Mouse (Mus musculus): ENCODE data around the gene Lpp. TPM values are rescaled to one million over a fixed set of nuclear protein-coding genes. Genes with fewer than 3 reads are reported as not detected.

The Lpp gene
- total and polyA plus RNA-seq, 2 experiments from 2014 or later = 8.4 to 13.1 TPM

DNA sequence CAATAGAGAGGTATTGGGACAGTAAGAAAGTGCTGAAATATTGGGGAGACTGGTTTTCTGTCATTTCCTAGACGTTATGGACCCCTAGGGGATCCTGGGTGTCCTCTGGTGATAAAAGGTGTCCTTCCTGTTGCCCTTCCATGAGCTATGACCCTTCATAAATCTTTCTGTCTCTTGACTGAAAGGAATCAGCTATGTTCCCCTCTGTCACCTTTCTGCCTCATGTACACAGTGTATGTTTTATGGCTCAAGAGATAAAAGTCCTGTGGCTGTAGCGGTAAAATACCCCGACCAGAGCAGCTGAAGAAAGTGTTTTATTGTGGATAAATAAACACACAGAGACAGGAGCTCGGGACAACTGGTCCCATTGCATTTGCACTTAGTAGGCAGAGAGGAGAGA, 5.2 kb downstream of the Lpp start:
- H3K36me3 ChIP-seq (ENCODE audit: insufficient read depth, low read length) = no peaks in the 10 kb centered on the region
- no peaks in the 10 kb centered on the region for H3K27me3 ChIP-seq (ENCODE audit: insufficient read depth, low read length)
- H3K4me2 ChIP-seq (ENCODE audit: low read depth, low read length) = no peak overlapping the region
- DNase-seq (ENCODE audit: low spot score) (no peak), ATAC-seq (no peak)
- H3K27ac ChIP-seq = no peak overlapping the region
- no peak for TF ChIP-seq CTCF (IDR thresholded peaks at IDR 0.05; ENCODE audit: low read depth)
- H3K4me3 ChIP-seq (ENCODE audit: low read length) = no peak overlapping the region
- no peaks in the 10 kb centered on the region; the same call in 1 of the 2 replicates for H3K4me1 ChIP-seq (ENCODE audit: insufficient read depth, low read length)
- no peak overlapping the region for H3K9ac ChIP-seq (replicated peaks; ENCODE audit: low read length)
- 69% methylated on average over 4 of the region's 4 CpGs for WGBS
- H3K9me3 ChIP-seq (ENCODE audit: low read length) = no peaks in the 10 kb centered on the region

DNA sequence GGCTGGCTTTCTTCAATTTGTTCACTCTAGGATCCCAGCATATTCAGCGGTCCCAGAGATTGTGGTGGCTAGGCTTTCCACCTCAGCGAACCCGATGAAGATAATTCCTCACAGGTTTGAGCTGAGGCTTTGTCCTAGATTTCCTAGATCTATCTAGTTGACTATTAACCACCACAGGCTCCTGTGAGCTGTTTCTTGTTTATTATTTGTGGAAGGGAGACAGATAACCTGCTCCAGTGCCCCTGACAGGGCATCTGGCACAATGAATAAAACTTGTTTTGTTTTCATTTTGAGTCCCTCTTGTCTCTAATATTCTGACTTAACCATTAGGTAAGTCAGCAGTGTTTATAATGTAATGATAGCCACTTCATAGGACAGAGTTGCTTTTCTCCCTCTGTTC, 5.6 kb downstream of the Lpp start:
- Histone ChIP-seq H3K27me3 (ENCODE audit: insufficient read depth, low read length) (no peaks in the 10 kb centered on the region), H3K9ac (replicated peaks; ENCODE audit: low read length) (no peak overlapping the region), H3K4me3 (ENCODE audit: low read length) (no peak overlapping the region), H3K9me3 (ENCODE audit: low read length) (no peaks in the 10 kb centered on the region), H3K27ac (no peak overlapping the region), H3K4me2 (ENCODE audit: low read depth, low read length) (no peak overlapping the region), H3K4me1 (ENCODE audit: insufficient read depth, low read length) (no peaks in the 10 kb centered on the region; the same call in 1 of the 2 replicates), H3K36me3 (ENCODE audit: insufficient read depth, low read length) (no peaks in the 10 kb centered on the region)
- 97% methylated on average over 3 of the region's 3 CpGs for WGBS
- DNase-seq (ENCODE audit: low spot score) (no peak), ATAC-seq (no peak)
- TF ChIP-seq CTCF (IDR thresholded peaks at IDR 0.05; ENCODE audit: low read depth) = no peak

DNA sequence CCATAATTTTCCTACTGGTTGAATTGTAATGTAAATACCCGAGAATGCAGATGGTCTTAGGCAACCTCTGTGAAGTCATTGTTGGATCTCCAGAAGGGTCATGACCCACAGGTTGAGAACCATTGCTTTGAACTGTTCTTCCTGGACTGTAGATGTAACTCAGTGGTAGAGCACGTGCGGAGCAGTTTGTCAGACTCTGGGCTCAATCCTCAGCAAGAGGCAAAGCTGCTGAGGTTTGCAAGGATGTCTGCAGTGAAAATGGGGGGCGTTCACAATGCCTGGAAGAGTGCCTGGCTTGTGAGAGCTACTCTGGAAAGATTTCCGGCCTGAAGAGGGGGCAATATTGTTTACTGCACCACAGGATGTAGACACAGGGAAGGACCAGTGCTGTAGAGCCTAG, 6.2 kb downstream of the Lpp start:
- H3K27ac ChIP-seq = no peak overlapping the region

DNA sequence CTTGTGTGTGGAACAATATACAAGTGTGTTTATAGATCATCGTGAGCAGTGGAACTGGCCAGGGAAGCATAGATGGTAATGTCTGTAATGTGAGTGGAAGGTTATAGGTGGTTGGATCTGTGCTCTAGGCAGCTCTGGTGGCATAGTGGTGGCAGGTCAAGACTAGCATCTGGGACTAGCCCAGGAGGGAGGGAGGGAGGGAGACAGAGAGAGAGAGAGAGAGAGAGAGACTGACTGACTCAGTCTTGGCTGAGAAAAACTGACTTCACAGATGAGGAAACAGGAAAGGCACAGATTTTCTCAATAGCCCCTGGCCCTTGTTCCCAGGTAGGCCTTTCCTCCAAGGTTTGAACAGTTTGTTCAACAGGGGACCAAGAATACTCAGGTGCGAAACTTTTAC, 7.5 kb downstream of the Lpp start:
- DNase-seq (ENCODE audit: low spot score) = no peak
- H3K27me3 ChIP-seq (ENCODE audit: insufficient read depth, low read length) = no peaks in the 10 kb centered on the region
- no peak overlapping the region for H3K27ac ChIP-seq
- no peak for ATAC-seq
- H3K36me3 ChIP-seq (ENCODE audit: insufficient read depth, low read length) = no peaks in the 10 kb centered on the region
- H3K4me1 ChIP-seq (ENCODE audit: insufficient read depth, low read length) = no peaks in the 10 kb centered on the region
- H3K9me3 ChIP-seq (ENCODE audit: low read length) = no peaks in the 10 kb centered on the region; the same call in 1 of the 2 replicates
- no peak overlapping the region for H3K4me3 ChIP-seq (ENCODE audit: low read length)
- 98% methylated on average over 2 of the region's 2 CpGs for WGBS
- no peak overlapping the region for H3K9ac ChIP-seq (replicated peaks; ENCODE audit: low read length)
- TF ChIP-seq CTCF (IDR thresholded peaks at IDR 0.05; ENCODE audit: low read depth) = no peak
- no peak overlapping the region for H3K4me2 ChIP-seq (ENCODE audit: low read depth, low read length)

More for the DNA sequence above, 6.2 kb downstream of the Lpp start:
- TF ChIP-seq CTCF (IDR thresholded peaks at IDR 0.05; ENCODE audit: low read depth) = no peak
- no peak overlapping the region for H3K4me3 ChIP-seq (ENCODE audit: low read length)
- H3K27me3 ChIP-seq (ENCODE audit: insufficient read depth, low read length) = no peaks in the 10 kb centered on the region
- no peaks in the 10 kb centered on the region; the same call in 1 of the 2 replicates for H3K9me3 ChIP-seq (ENCODE audit: low read length)
- H3K4me2 ChIP-seq (ENCODE audit: low read depth, low read length) = no peak overlapping the region
- H3K36me3 ChIP-seq (ENCODE audit: insufficient read depth, low read length) = no peaks in the 10 kb centered on the region
- WGBS = 66% methylated on average over 5 of the region's 5 CpGs
- DNase-seq (ENCODE audit: low spot score) (no peak), ATAC-seq (no peak)
- no peak overlapping the region for H3K9ac ChIP-seq (replicated peaks; ENCODE audit: low read length)
- no peaks in the 10 kb centered on the region; the same call in 1 of the 2 replicates for H3K4me1 ChIP-seq (ENCODE audit: insufficient read depth, low read length)

DNA sequence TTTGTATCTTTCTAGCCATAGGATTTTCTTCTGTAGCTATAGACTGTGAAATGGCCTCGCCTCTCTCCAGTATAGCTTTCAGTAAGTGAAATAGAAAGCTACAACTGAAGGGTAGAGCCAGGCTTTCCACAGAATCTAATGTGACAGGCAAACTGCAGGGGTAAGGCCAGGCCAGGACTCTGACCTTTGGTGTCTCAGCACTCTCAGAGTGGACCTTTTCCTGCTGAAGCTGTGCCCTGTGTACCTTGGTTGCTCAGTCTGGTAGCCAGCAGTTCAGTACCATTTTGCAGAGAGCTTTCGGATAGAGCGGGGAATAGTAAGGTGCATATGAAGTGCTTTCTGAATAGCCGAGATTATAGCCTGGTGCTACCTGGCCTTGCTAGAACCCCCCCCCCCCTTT, 9.5 kb downstream of the Lpp start:
- 91% methylated on average over 4 of the region's 4 CpGs for WGBS
- TF ChIP-seq CTCF (IDR thresholded peaks at IDR 0.05; ENCODE audit: low read depth) = no peak
- Histone ChIP-seq H3K9me3 (ENCODE audit: low read length) (peaks cover 4% of the 10 kb centered on the region), H3K9ac (replicated peaks; ENCODE audit: low read length) (no peak overlapping the region), H3K27ac (no peak overlapping the region), H3K27me3 (ENCODE audit: insufficient read depth, low read length) (no peaks in the 10 kb centered on the region), H3K4me2 (ENCODE audit: low read depth, low read length) (no peak overlapping the region), H3K4me3 (ENCODE audit: low read length) (no peak overlapping the region), H3K36me3 (ENCODE audit: insufficient read depth, low read length) (no peaks in the 10 kb centered on the region), H3K4me1 (ENCODE audit: insufficient read depth, low read length) (no peaks in the 10 kb centered on the region)
- DNase-seq (ENCODE audit: low spot score) = no peak
- ATAC-seq = no peak

DNA sequence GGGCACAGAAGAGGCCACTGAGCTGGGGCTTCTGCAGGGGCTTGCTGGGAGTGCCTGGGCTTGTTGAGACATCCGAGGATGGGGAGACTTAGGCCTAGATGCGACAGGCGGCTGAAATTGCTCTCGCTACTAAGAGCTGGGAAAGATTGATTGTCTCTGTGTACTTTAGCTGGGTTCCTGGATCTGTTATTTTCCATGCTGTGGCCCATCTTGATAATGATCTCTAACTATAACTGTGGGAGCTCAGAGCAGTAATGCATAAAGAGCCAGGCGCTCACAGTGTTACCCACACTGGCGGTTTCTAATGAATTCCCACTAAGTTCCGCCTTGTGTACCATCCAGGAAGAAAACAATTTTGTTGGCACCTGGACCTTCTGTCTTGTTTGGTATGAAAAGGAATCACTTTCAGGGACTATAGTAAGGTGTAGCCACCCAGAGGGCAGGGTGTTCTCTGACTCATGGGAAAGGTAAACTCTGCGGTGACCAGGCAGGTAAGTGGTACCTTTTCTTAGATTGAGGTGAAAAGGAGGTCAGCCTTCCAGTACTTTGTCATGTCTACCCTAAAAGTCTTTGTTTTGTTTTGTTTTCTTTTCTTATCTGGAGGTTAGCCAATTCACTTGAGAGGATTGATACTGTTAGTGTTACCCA, 10.6 kb downstream of the Lpp start:
- no peaks in the 10 kb centered on the region for H3K4me1 ChIP-seq (ENCODE audit: insufficient read depth, low read length)
- ATAC-seq (no peak), DNase-seq (ENCODE audit: low spot score) (no peak)
- no peaks in the 10 kb centered on the region for H3K27me3 ChIP-seq (ENCODE audit: insufficient read depth, low read length)
- TF ChIP-seq CTCF (IDR thresholded peaks at IDR 0.05; ENCODE audit: low read depth) = no peak
- no peak overlapping the region for H3K27ac ChIP-seq
- H3K9me3 ChIP-seq (ENCODE audit: low read length) = peaks cover 4% of the 10 kb centered on the region
- no peak overlapping the region for H3K9ac ChIP-seq (replicated peaks; ENCODE audit: low read length)
- 91% methylated on average over 8 of the region's 8 CpGs for WGBS
- no peak overlapping the region for H3K4me2 ChIP-seq (ENCODE audit: low read depth, low read length)
- H3K4me3 ChIP-seq (ENCODE audit: low read length) = no peak overlapping the region
- H3K36me3 ChIP-seq (ENCODE audit: insufficient read depth, low read length) = no peaks in the 10 kb centered on the region

DNA sequence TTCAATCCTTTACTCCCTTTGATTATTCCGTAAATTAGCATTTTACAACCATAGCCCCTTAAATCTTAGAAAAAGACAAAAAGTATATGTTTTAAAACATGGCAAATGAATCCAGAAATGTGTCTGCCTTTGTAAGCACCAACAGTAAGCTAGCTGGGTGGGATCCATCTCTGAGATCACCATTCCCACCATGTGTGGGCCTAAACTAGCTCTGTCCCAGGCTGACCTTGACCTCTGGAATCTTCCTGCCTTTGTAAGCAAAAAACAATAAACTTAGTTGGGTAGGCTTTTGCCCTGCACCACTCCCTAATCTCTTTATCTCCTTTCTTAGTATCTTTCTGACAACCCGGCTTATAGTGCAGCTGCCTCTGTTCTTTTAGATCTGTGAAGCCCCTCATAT, 13.2 kb downstream of the Lpp start:
- no peak for DNase-seq (ENCODE audit: low spot score)
- H3K27ac ChIP-seq = no peak overlapping the region
- 97% methylated on average over 2 of the region's 2 CpGs for WGBS

More for the DNA sequence above, 13.2 kb downstream of the Lpp start:
- no peaks in the 10 kb centered on the region for H3K4me1 ChIP-seq (ENCODE audit: insufficient read depth, low read length)
- TF ChIP-seq CTCF (IDR thresholded peaks at IDR 0.05; ENCODE audit: low read depth) = no peak
- no peak overlapping the region for H3K9ac ChIP-seq (replicated peaks; ENCODE audit: low read length)
- no peaks in the 10 kb centered on the region for H3K27me3 ChIP-seq (ENCODE audit: insufficient read depth, low read length)
- H3K4me2 ChIP-seq (ENCODE audit: low read depth, low read length) = no peak overlapping the region
- no peaks in the 10 kb centered on the region for H3K36me3 ChIP-seq (ENCODE audit: insufficient read depth, low read length)
- no peak for ATAC-seq
- peaks cover 4% of the 10 kb centered on the region for H3K9me3 ChIP-seq (ENCODE audit: low read length)
- no peak overlapping the region for H3K4me3 ChIP-seq (ENCODE audit: low read length)

All from hindbrain, postnatal 0 days (tissue).